Mouse (Mus musculus) gastrocnemius, postnatal 36 days (tissue): Measurements from ENCODE around the gene Capzb. TPM values are rescaled to one million over a fixed set of nuclear protein-coding genes. Genes with fewer than 3 reads are reported as not detected.

Experiments
- DNase-seq, 2 experiments: peaks; one replicate each; pipeline ENCODE4 v3.0.0; 2022
- intact Hi-C: fragments of 180-260 bp; cut with DNase I; formaldehyde crosslinking; loops from one replicate; pipeline ENCODE4 v1.15.1; 2025
- total RNA-seq, 2 experiments: library from RNA; stranded (reverse); gene quantifications; 2 replicates each; pipeline ENCODE4 v1.2.3; 2021

The Capzb gene
- total RNA-seq, 2 experiments from 2014 or later, result 499 to 554 TPM

DNA sequence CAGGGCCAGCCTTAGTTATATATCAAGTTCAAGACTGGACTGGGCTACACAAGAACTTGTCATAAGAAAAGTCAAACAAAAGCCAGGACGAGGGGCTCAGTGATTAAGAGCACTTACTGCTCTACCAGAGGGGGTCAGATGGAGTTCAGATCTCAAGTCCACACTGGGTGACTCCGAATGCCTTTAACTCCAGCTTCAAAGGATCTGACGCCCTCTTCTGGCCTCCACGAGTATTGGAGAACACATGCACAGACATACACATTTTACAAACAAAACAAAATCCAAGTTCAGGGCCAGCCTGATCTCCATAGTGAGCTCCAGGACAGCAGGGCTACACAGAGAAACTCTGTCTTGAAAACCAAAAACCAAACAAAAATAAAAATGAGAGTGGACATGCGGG, 13.1 kb downstream of the Capzb start:
- intact Hi-C loops, result no loop called here
- no peak for DNase-seq

DNA sequence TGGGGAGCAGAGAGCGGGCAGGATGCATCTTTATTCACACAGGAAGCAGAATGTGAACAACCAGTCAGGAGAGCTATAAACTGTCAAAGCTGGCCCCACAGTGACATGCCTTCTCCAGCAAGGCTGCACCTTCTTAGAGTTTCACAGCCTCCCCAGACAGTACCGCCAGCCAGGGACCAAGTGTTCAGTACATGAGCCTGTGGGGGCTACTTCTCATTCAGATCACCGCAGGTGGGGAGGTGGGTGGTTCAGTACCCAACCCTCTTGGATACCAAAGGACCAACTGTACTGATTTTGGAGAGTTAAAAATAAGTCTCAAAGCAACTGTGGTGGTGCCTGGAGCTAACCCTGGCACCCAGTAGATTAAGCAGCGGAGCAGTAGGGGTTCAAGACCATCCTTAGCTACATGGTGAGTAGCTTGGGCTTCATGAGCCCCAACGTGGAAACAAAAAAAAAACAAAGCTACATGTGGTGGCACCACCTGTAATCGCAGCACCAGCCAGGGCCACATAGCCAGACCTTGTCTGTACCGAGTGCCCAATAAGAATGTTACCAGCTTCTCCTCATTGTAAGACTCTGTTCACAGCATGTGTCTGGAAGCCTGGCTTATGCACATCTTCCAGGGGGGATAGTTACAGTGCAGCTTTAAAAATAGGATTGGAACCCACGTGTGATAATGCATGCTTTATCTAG, 13.8 kb downstream of the Capzb start:
- DNase-seq, result no peak
- intact Hi-C loops, result no loop called here

DNA sequence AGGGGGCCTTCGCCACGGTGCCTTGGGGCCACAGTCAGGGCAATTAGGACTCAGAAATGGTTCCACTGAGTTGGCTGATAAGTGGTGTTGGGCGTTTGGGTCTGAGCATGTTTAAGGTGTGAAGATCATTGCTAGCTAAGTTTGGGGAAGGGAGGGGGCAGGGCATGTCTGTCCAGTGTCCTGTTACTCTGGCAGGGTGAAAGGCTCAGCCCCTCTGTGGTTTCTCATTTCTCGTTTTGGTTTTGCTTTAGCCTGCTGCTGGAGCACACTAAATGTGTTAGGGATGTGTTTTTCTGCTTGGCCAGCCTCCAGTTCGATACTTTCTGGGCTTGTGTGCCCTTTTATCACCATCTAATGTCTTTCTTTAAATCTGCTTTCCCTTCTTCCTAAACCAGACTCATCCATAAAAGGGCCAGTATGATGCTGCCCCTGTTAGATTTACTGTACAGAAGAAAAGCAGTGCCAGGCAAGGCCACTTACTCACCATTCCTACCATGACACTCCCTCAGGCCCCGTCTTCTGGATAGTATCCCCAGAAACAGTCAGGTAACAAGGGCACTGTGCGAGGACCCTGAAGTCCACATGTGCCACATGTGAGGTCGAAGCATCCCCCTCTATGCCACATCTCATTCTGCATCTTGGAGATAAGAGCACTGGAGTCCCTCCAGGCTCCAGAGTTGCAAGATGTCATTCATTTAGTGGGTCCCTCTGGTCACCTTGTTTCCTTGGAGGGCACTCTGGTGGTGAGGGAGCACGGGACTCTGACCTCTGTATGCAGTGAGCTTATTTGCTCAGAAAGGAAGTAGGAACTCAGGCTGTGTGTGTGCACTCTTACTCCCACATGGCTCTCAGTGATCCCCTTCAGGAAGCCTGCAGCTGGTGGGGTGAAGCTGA, 15.8 kb downstream of the Capzb start:
- peak in 1 of 2 experiments; percentile 29 for DNase-seq
- intact Hi-C loops, result no loop called here

DNA sequence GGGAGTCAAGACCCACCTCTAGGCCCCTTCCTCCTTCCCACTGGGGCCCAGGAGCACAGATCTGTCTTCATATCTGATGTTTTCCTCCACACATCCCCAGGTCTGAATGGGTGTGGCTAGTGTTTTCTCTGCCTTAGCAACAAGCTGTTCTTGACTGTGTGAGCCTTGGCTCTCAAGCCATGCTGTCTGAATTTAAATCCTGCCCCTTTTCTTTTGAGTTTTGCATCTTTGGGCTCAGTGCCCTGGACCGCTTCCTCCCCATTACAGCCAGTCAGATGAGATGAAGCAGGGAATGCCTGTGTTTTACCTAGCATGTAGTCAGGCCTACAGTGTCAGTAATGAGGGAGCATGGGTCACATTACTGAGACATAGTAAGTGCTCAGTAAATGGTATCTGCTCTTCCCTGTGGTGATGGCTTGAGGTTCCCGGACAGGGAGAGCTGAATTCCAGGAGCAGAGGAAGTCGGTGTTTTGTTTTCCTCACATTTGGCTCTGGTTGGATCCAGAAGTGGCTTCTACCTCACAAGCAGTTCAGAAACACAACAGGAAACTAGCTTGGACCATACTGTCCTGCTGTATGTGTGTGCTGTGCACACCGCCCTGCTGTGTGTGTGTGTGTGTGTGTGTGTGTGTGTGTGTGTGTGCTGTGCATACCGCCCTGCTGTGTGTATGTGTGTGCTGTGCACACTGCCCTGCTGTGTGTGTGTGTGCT, 16.6 kb downstream of the Capzb start:
- DNase-seq, result no peak
- intact Hi-C loops, result no loop called here

DNA sequence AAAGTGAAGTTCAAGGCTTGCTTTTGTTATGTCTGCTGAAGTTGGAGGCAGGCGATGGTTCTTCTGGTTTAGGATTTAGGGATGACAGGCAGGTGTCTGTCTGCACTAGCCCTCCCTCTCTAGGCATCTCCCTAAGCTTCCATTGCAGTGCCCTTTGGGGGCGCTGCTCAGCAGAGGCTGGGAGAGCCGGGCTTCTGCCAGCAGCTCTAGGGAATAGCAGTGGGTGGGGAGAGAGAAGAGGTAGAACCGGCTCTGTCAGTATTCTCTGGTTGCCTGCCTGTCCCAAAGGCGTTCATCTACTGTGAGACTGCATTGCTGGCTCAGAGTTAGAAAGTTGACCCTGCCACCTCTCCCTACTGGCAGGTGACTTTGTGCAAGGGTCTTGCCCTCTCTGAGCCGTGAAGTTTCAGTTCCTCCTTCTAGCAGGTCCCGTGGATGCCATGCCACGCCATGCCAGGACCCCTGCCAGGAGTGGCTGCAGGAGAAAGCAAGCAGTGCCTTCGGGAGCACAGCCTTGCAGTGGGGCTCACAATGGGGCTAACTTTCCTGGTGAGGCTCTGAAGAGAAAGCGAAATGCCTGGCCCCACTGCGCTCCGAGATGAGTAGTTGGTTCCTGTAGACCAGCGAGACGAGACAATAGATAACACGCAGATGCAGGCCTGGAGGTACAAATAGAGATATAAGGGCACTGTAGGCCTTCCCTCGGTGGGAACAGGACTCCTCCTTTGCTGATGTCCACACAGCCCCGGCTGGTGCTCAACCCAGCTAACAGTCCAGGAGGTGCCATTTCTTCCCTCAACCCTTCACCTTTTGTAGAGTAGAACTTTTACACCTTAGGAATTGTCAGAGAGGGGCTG, 19.5 kb downstream of the Capzb start:
- DNase-seq, result no peak
- intact Hi-C loops, result loop anchor here (5.0 kb wide), 2 partner anchors 40 to 75 kb away; no protein-coding TSS in a partner anchor

DNA sequence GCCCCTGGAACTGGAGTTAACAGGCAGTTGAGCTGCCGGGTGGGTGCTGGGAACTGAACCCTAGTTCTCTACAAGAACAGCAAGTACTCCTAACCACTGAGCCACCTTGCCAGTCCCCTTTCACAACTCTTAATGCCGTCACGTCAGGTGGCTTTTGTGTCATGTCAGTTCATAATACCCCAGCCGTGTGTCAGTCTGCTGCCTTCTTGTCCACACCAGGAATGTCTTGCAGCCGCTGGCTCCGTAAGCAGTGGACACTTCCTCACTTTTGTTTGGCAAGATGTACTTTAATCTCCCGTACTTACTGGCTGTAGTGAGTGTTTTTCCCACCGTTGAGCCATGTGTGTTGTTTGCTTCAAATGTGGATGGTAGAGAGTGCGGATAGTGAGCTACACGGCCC, 20.4 kb downstream of the Capzb start:
- intact Hi-C loops, result loop anchor here (5.0 kb wide), 2 partner anchors 39 to 74 kb away; no protein-coding TSS in a partner anchor
- no peak for DNase-seq

DNA sequence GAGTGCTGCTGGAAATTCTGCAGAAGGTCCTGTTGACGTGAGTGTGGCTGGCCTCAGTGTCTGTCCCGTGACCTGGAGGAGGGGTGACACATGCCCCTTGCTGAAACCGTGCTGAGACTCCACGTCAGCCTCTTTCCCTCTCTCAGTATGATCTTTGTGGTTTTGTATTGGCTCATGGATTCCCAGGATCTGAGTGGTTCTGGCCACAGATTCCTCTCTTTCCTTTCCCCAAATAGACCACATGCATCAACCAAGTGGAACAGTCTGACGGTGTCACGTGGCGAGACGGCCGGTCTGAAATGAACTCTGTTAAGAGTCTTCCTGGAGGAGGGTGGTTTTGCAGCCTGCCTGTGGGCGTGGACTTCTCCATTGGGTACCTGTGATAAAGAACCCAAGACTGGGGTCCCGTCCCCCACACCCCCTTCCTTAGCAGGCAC, 21.3 kb downstream of the Capzb start:
- intact Hi-C loops, result loop anchor here (5.0 kb wide), 2 partner anchors 38 to 73 kb away; no protein-coding TSS in a partner anchor

DNA sequence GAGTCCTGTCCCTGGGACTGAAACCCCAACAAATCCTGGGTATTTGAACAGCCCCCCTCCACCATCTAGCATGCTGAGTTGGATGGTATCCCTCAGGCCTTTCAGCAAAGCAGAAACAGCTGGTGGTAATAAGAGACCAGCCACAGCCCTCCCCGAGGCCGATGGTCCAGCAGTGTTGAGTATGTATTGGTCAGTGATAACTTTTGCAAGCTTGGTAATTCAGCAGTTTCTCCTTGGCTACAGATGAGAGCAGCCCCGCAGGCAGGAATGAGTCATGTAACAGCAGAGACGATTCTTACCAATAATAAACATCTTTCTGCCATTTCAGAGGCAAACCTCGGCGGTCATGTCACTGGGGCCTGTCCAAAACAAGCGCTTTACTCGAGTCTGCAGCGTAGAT, 23.9 kb downstream of the Capzb start:
- intact Hi-C loops, result no loop called here

More for the DNA sequence above, 21.3 kb downstream of the Capzb start:
- peak in 1 of 2 experiments; percentile 59 for DNase-seq

DNA sequence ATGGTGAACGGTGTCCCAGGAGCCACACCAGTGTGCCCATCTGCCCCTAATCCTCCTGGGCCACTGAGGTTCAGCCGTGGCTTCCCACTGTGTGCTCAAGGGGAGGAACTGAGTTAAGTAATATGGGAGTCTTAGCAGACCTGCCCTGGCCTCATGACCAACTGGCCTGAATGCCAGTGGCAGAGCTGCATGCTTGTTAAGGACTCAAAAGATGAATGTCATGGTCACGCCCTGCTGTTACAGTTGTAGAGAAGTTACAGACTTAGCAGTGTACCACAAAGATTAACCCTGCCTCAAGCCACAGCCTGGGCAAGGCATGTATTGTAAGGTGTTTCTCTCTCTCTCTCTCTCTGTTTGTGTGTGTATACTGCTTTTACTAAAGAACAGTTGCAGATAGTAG, 25.8 kb downstream of the Capzb start:
- intact Hi-C loops, result no loop called here

More for the DNA sequence above, 23.9 kb downstream of the Capzb start:
- DNase-seq, result no peak

DNA sequence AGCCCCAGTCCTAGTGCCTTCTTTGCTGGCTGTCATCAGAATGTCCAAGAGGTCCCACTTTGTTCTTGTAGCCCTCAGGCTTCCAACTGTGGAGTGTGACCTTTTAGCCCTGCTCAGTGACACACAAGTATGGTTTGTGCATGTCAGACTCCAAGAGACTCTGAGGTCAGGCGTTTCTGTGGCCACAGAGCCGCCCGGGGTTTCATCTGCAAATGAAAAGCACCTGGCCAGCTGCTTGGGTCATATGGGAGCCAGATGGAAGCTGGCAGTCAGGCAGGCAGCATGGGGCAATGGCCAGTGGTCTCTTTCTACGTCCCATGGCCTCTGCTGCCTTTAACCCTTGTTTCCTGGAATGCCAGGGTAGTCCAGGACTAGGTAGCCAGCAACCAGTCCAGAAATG, 27.0 kb downstream of the Capzb start:
- no peak for DNase-seq
- intact Hi-C loops, result no loop called here

More for the DNA sequence above, 25.8 kb downstream of the Capzb start:
- no peak for DNase-seq

DNA sequence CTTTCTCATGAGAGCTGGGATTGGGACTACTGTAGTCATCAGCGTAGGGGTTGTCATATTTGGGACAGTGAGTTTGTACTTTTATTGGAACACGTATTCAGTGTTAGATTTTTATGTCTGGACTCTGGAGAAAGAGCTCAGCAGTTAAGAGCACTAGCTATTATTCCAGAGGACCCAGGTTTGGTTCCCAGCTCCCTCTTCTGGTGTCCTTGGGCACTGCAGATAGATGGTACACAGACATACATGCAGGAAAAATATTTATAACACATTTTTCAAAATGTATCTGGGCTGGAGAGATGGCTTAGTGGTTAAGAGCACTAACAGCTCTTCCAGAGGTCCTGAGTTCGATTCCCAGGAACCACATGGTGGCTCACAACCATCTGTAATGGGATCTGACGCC, 28.3 kb downstream of the Capzb start:
- intact Hi-C loops, result no loop called here
- no peak for DNase-seq

DNA sequence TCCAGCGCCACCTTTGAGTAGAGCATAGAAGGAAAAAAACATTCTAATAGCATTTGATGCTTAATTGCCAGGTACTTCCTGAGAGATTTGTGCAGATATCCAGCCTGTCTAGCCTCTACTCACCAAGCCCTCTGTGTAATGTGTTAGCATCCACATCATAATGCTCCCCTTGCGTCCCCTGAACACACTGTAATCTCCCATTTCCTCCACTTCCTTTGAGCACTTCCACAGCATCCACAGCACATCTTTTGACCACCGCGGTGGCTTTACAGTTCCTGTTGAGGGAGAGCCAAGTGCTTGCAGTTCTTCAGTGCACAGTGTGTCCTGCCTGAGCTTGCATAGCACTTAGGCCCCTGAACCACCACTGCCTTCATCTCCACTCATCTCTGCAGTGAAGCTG, 29.1 kb downstream of the Capzb start:
- intact Hi-C loops, result no loop called here
- no peak for DNase-seq

DNA sequence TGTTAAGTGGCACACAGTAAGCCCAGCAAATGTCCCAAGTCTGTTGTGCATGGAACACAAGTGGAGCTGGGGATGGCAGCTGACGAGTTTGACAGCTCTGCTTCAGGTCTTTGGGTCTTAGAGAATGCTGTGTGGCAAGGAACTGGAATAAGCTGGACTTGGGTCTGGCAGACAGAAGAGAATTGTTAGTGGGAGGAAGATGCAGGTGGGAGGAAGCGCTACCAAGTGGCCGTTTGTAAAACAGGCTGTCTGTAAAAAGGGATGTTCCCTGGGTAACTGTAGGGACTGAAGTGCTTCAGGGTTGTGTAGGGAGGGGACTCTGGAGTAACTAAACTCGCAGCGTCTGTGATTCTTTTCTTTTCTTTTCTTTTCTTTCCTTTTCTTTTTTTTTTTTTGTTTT, 32.4 kb downstream of the Capzb start:
- DNase-seq, result no peak
- intact Hi-C loops, result no loop called here

DNA sequence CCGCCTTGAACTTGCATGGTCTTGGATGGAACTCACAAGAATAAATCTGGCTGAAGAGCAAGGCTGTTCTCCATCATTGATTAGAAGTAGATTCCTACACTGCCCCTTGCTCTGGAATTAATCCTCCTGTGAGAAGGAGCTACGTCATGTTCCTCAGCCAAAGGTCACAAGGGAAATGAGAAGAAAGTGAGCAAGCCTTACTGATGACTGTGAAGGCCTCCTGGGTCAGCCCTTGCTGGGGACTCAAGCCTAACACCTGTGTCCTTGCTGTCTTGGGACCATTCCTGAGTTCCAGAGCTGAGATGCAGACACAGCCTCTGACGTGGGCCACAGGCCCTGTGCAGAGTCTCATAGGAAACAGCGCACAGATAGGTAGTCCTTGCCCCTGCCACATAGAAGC, 33.2 kb downstream of the Capzb start:
- no peak for DNase-seq
- intact Hi-C loops, result no loop called here

DNA sequence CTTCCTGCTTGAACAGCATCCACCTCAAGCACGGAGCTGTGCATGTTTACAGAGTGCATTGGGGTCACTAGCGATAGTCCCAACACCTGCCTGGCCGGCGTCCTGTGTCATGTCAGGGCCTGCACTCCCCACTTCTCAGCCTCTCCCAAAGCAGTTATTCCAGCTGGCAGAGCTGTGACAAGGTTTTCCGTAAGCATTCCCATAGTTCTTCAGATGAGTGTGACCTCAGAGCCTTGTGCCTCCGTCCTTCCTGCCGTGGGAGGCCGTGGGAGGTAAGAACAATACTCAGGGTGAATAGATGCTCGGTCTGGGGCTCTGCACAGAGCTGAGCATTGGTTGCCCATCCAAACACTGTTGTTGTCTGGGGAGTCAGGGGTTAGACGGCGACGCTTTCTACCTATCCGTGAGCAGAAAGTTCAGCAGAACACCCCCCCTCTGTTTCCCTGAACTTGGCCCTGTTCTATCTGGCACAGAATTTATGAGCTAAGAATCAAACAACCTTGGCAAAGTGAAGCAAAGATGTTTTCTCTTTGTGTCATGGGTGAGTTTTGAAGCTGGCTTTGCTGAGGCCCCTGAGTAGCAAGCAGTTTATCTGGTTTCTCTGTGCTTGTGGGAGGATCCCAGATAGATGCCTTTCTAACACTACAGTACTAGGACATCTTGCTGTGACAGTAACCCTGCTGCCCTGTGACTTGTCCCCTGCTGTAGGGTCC, 34.0 kb downstream of the Capzb start:
- intact Hi-C loops, result no loop called here
- no peak for DNase-seq

DNA sequence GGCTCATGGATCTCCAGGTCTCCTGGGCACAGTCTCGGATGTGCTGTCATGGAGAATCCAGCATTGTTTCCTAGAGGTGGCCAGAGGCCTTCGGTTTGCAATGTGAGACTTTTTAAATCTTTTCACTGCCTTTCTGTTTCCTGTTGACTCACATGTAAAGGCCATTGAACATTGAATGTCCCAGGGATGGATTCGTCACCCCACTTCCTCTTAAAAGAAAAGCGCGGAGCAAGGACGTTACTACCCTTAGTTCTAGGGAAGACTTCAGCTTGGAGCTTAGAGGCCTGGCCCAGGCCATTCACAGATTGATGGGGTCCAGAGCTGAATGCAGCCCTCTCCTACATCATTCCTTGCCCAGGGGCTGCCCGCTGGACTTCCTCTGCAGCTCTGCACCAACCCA, 35.2 kb downstream of the Capzb start:
- no peak for DNase-seq
- intact Hi-C loops, result no loop called here

DNA sequence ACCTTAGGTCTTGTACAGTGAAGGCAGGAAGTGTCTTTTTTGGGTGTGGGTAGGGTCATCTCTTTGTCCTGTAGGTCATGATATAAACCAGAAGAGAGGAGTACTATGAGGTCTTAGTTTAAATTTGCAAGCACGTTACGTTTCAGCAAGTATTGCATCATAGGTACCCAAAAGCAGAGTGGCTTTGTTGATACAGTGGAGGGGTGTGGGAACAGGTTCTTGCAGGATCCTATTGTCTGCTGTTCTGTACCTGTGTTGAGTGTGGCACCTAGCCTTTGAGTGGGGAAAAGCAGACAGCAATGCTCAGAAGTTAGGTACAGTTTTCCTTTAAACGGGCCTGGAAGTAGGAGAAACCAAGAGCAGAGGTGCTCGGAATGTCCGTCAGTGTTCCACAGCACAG, 36.6 kb downstream of the Capzb start:
- DNase-seq, result no peak
- intact Hi-C loops, result no loop called here

DNA sequence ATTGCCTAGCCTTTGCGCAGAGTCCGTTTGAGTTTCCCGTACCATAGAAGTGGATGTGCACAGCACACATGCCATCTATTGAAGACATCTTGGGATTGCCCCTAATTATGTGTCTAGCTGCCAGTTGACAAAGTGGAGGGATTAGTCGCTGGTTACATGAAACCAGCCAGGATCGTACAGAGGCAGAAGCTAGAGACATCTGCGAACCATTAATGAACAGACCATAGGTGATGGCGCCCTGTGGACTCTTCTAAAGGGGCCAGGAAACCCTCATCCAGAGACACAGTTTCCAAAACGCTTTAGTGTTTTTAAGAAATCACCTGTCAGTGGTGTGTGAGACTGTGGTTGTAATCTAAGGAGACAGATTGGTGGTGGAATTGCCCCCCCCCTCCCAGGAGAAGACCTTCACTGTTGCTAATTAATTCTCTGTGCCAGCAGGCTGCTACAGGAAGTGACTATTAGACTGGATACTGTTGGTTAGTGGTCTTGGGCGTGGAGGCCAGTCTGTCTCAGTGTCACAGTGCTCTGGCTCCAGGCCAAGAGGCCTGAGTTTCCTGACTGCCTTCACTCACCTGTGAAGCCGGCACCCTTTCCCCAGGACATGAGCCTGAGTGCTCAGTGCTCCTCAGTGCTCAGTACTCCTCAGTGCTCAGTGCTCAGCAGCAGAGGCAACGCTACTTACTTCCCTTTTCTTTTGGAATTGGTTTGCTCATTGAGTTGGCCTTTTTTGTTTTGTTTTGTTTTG, 37.8 kb downstream of the Capzb start:
- intact Hi-C loops, result no loop called here
- no peak for DNase-seq

DNA sequence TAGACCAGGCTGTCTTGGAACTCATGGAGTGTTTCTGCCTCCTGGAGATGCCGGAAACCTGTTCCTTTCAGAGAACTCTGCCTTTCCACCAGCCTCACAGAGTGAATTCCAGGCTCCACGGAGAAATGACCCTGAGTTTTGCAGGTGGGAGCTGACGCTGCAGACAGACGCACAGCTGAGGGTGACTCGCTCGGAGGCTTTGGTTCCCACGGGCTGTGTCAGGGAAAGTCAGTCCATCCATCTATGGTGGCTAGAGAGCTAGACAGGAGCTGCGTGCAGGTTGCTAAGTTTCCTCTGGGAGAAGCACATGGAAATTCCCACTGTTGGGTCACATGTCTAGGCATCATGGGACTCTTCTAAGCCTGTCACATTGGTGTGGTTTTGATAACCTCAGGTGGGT, 38.5 kb downstream of the Capzb start:
- DNase-seq, result no peak
- intact Hi-C loops, result no loop called here
